In genomic region chr17:46832981-46833305, GRCm38 (mm10) we compare ENCODE assay signal across 10 mouse cellular contexts.
"Had no signal": no experiment of that assay in that cellular context is flagged by ENCODE, and none has a peak within 500 bp of the region (broad histone marks: within the 10 kb centered on the region; RNA-seq: fewer than 3 reads in every experiment).

No protein-coding gene starts in this region.

- ATAC-seq: liver, postnatal 0 days; midbrain, embryonic 16.5 days had no signal

- H3K4me3 ChIP-seq: limb, embryonic 12.5 days; liver, embryonic 13.5 days; lung, embryonic 15.5 days; midbrain, embryonic 12.5 days had no signal

- DNase-seq: liver; liver, embryonic 13.5 days; liver, postnatal 0 days; right cerebral cortex, postnatal 14 days; thymus, postnatal 36 days had no signal

- H3K4me1 ChIP-seq: midbrain, embryonic 12.5 days had no signal

- H3K9me3 ChIP-seq: limb, embryonic 12.5 days; liver, embryonic 13.5 days; lung, embryonic 15.5 days; midbrain, embryonic 12.5 days had no signal

- H3K27me3 ChIP-seq: limb, embryonic 12.5 days; liver, embryonic 13.5 days; lung, embryonic 15.5 days; midbrain, embryonic 12.5 days had no signal

- H3K27ac ChIP-seq: limb, embryonic 12.5 days; liver, embryonic 13.5 days; lung, embryonic 15.5 days; macrophage; midbrain, embryonic 12.5 days had no signal

- H3K4me2 ChIP-seq: limb, embryonic 12.5 days; liver, embryonic 13.5 days; lung, embryonic 15.5 days; midbrain, embryonic 12.5 days had no signal

- H3K9ac ChIP-seq: limb, embryonic 12.5 days; liver, embryonic 13.5 days; liver, postnatal 0 days; lung, embryonic 15.5 days; midbrain, embryonic 12.5 days had no signal
